Mouse (Mus musculus) neural tube, embryonic 13.5 days (tissue): ENCODE results near the gene Suv39h1. TPM values are rescaled to one million over a fixed set of nuclear protein-coding genes. Genes with fewer than 3 reads are reported as not detected.
"Not testable (repeated sequence)": the region's sequence is repeated elsewhere in the genome, so short reads cannot be mapped to it uniquely, and the experiment has no call there.

ENCODE experiments used
- ATAC-seq: fragments of 200-750 bp; cut with Nextera tagmentation; 2 replicates; pipeline ENCODE4 v1.8.0; 2017; ENCODE audit warnings: low read depth, mild to moderate bottlenecking, moderate TSS enrichment, moderate library complexity
- H3K27ac ChIP-seq: fragments of 300-500 bp; sonication (generic); replicated peaks from 2 replicates; pipeline ENCODE4 v1.5.1; 2015; ENCODE audit warnings: moderate library complexity, mild to moderate bottlenecking, inconsistent platforms
- H3K27me3 ChIP-seq: fragments of 300-500 bp; sonication (generic); 2 replicates; pipeline ENCODE4 v1.6.1; 2015; ENCODE audit warnings: mild to moderate bottlenecking, inconsistent platforms
- H3K36me3 ChIP-seq: fragments of 300-500 bp; sonication (generic); 2 replicates; pipeline ENCODE4 v1.6.1; 2015; ENCODE audit warnings: mild to moderate bottlenecking, inconsistent platforms
- H3K4me1 ChIP-seq: fragments of 300-500 bp; sonication (generic); replicated peaks from 2 replicates; pipeline ENCODE4 v1.6.1; 2015; ENCODE audit warnings: inconsistent platforms
- H3K4me2 ChIP-seq: fragments of 300-500 bp; sonication (generic); 2 replicates; pipeline ENCODE4 v1.6.1; 2015; ENCODE audit warnings: inconsistent platforms, mild to moderate bottlenecking, moderate library complexity
- H3K4me3 ChIP-seq: fragments of 300-500 bp; sonication (generic); 2 replicates; pipeline ENCODE4 v1.5.1; 2015; ENCODE audit warnings: mild to moderate bottlenecking, inconsistent platforms
- H3K9ac ChIP-seq: fragments of 300-500 bp; sonication (generic); 2 replicates; pipeline ENCODE4 v1.6.1; 2015; ENCODE audit warnings: moderate library complexity, mild to moderate bottlenecking, inconsistent platforms
- H3K9me3 ChIP-seq: fragments of 300-500 bp; sonication (generic); 2 replicates; pipeline ENCODE4 v1.6.1; 2016; ENCODE audit warnings: inconsistent platforms
- WGBS: fragments of 180-500 bp; shearing (Covaris S2); methylation state at CpG from one replicate; pipeline ENCODE4 v1.1.7; 2015; 5-methylcytosine and 5-hydroxymethylcytosine counted together
- polyA plus RNA-seq: library from polyadenylated mRNA; unstranded; fragments of >200 nt; fragmentation: Nextera tagmentation; extraction: Ambion mirVana; gene quantifications from 2 replicates; pipeline ENCODE4 v1.2.1, GENCODE M21; 2015

Gene Suv39h1
- 39.5 and 39.8 TPM in 2 replicates for polyA plus RNA-seq

GRCm38 (mm10) chrX:8074430-8075014 is at the start of gene Suv39h1:
Gene Suv39h1, minus strand, starts transcription at chrX:8074760.
- Histone ChIP-seq H3K9ac (peak within 1 kb of the TSS; percentile 72), H3K9me3 (no peaks in the 10 kb centered on the region), H3K27ac (peak within 1 kb of the TSS; percentile 87), H3K4me3 (peak within 1 kb of the TSS; percentile 56), H3K4me1 (peaks cover 13% of the 10 kb centered on the region; the same call in 1 of the 2 replicates), H3K4me2 (peak within 1 kb of the TSS; percentile 59), H3K36me3 (peaks cover 11% of the 10 kb centered on the region; the same call in 1 of the 2 replicates), H3K27me3 (no peaks in the 10 kb centered on the region)
- WGBS, result 22% methylated on average over 35 of the region's 46 CpGs
- ATAC-seq, result peak; percentile 98

- no peaks in the 10 kb centered on the region for H3K9me3 ChIP-seq
- H3K27ac ChIP-seq, result no peak overlapping the region
- H3K27me3 ChIP-seq, result no peaks in the 10 kb centered on the region
- H3K9ac ChIP-seq, result no peak overlapping the region
- no peaks in the 10 kb centered on the region for H3K4me1 ChIP-seq
- H3K4me3 ChIP-seq, result no peak overlapping the region
- WGBS, result 90% methylated on average over 6 of the region's 6 CpGs
- no peak overlapping the region for H3K4me2 ChIP-seq
- peaks cover 38% of the 10 kb centered on the region for H3K36me3 ChIP-seq
- ATAC-seq, result no peak
Observed at GRCm38 (mm10) chrX:8123821-8124470, 49.4 kb upstream of the Suv39h1 start.

GRCm38 (mm10) chrX:8117264-8117663 is 42.7 kb upstream of the Suv39h1 start:
- H3K4me1 ChIP-seq, result no peaks in the 10 kb centered on the region
- H3K9me3 ChIP-seq, result no peaks in the 10 kb centered on the region
- ATAC-seq, result no peak
- no peak overlapping the region for H3K9ac ChIP-seq
- no peak overlapping the region for H3K4me3 ChIP-seq
- H3K4me2 ChIP-seq, result no peak overlapping the region
- H3K27me3 ChIP-seq, result no peaks in the 10 kb centered on the region
- no peak overlapping the region for H3K27ac ChIP-seq
- no peaks in the 10 kb centered on the region for H3K36me3 ChIP-seq

- Histone ChIP-seq H3K4me3 (no peak overlapping the region), H3K36me3 (no peaks in the 10 kb centered on the region), H3K27ac (no peak overlapping the region), H3K9me3 (no peaks in the 10 kb centered on the region), H3K4me2 (no peak overlapping the region), H3K9ac (no peak overlapping the region), H3K27me3 (no peaks in the 10 kb centered on the region), H3K4me1 (no peaks in the 10 kb centered on the region)
- 83% methylated on average over 4 of the region's 4 CpGs for WGBS
- no peak for ATAC-seq
Observed at GRCm38 (mm10) chrX:8115275-8115674, 40.7 kb upstream of the Suv39h1 start.

GRCm38 (mm10) chrX:8105019-8105418 is 30.5 kb upstream of the Suv39h1 start:
- H3K9ac ChIP-seq, result no peak overlapping the region
- H3K9me3 ChIP-seq, result no peaks in the 10 kb centered on the region
- no peak overlapping the region for H3K4me2 ChIP-seq
- no peak for ATAC-seq
- no peak overlapping the region for H3K27ac ChIP-seq
- 89% methylated on average over 3 of the region's 3 CpGs for WGBS
- no peak overlapping the region for H3K4me3 ChIP-seq
- H3K27me3 ChIP-seq, result no peaks in the 10 kb centered on the region
- no peaks in the 10 kb centered on the region for H3K36me3 ChIP-seq
- peaks cover 5% of the 10 kb centered on the region; the same call in 1 of the 2 replicates for H3K4me1 ChIP-seq

DNA sequence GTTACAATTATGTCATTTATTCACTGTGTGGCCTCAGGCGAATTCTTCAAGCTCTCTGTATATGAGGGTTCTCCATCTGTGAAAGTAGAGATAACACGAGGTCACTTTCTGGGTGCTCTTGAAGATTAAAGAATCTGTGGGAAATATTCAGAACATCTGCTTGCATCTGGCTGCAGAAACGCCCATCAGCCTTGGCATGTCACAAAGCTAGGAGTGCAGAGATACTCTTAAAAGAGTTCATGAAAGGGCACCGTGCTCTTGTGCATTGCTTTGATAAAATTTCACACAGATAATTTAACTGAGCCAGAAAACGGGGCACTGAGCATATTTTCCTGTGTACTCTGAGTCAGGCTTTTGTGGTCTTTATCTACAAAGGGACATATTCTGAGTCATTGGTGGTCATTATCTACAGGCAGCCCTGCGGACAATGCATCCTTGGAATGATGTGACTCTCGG is 27.7 kb upstream of the Suv39h1 start:
- ATAC-seq, result no peak
- Histone ChIP-seq H3K4me1 (peaks cover 5% of the 10 kb centered on the region; the same call in 1 of the 2 replicates), H3K9ac (no peak overlapping the region)

GRCm38 (mm10) chrX:8101017-8101416 is 26.5 kb upstream of the Suv39h1 start:
- no peaks in the 10 kb centered on the region for H3K9me3 ChIP-seq
- no peaks in the 10 kb centered on the region for H3K27me3 ChIP-seq
- peak overlapping the region; percentile 88 for H3K27ac ChIP-seq
- H3K4me3 ChIP-seq, result no peak overlapping the region
- ATAC-seq, result peak; percentile 63
- 0 out of 2 replicates have a peak overlapping the region, but pooled peaks have one; percentile 3 for H3K4me2 ChIP-seq
- no peaks in the 10 kb centered on the region for H3K36me3 ChIP-seq
- no peak overlapping the region for H3K9ac ChIP-seq
- peaks cover 5% of the 10 kb centered on the region; the same call in 1 of the 2 replicates for H3K4me1 ChIP-seq
- 27% methylated on average over 3 of the region's 3 CpGs for WGBS

More for the DNA sequence above, 27.7 kb upstream of the Suv39h1 start:
- no peak overlapping the region for H3K4me2 ChIP-seq
- no peak overlapping the region for H3K4me3 ChIP-seq
- WGBS, result 75% methylated on average over 7 of the region's 7 CpGs
- H3K36me3 ChIP-seq, result no peaks in the 10 kb centered on the region
- no peaks in the 10 kb centered on the region for H3K27me3 ChIP-seq
- no peaks in the 10 kb centered on the region for H3K9me3 ChIP-seq
- no peak overlapping the region for H3K27ac ChIP-seq

- Histone ChIP-seq H3K4me2 (no peak overlapping the region), H3K27ac (no peak overlapping the region), H3K4me1 (peaks cover 5% of the 10 kb centered on the region; the same call in 1 of the 2 replicates), H3K4me3 (no peak overlapping the region), H3K36me3 (no peaks in the 10 kb centered on the region), H3K9ac (no peak overlapping the region), H3K9me3 (no peaks in the 10 kb centered on the region), H3K27me3 (no peaks in the 10 kb centered on the region)
- WGBS, result 57% methylated on average over 4 of the region's 4 CpGs
- ATAC-seq, result no peak
Observed at GRCm38 (mm10) chrX:8099435-8099834, 24.9 kb upstream of the Suv39h1 start.

GRCm38 (mm10) chrX:8096787-8097242 is 22.3 kb upstream of the Suv39h1 start:
- H3K9me3 ChIP-seq, result no peaks in the 10 kb centered on the region
- peak overlapping the region; percentile 49 for H3K4me2 ChIP-seq
- peak; percentile 94 for ATAC-seq
- H3K27me3 ChIP-seq, result no peaks in the 10 kb centered on the region
- H3K4me1 ChIP-seq, result peaks cover 5% of the 10 kb centered on the region; the same call in 1 of the 2 replicates
- 0 out of 2 replicates have a peak overlapping the region, but pooled peaks have one; percentile 34 for H3K9ac ChIP-seq
- H3K36me3 ChIP-seq, result no peaks in the 10 kb centered on the region
- 0 out of 2 replicates have a peak overlapping the region, but pooled peaks have one; percentile 42 for H3K27ac ChIP-seq
- WGBS, result 14% methylated on average over 19 of the region's 19 CpGs
- H3K4me3 ChIP-seq, result peak overlapping the region; percentile 22

- Histone ChIP-seq H3K4me3 (peak overlapping the region; percentile 27), H3K4me2 (peak overlapping the region; percentile 51), H3K27ac (0 out of 2 replicates have a peak overlapping the region, but pooled peaks have one; percentile 46), H3K9ac (peak overlapping the region; percentile 31; the same call in 1 of the 2 replicates)
- peak; percentile 89 for ATAC-seq
- not testable (repeated sequence) for H3K27me3 ChIP-seq, H3K4me1 ChIP-seq, H3K9me3 ChIP-seq, H3K36me3 ChIP-seq
- 11% methylated on average over 20 of the region's 48 CpGs for WGBS
Observed at GRCm38 (mm10) chrX:8096068-8096786, 21.7 kb upstream of the Suv39h1 start.

GRCm38 (mm10) chrX:8095546-8095945 is 21.0 kb upstream of the Suv39h1 start:
- H3K4me2 ChIP-seq, result peak overlapping the region; percentile 51
- 91% methylated on average over 10 of the region's 10 CpGs for WGBS
- H3K36me3 ChIP-seq, result no peaks in the 10 kb centered on the region
- peak overlapping the region; percentile 27 for H3K4me3 ChIP-seq
- H3K9ac ChIP-seq, result 0 out of 2 replicates have a peak overlapping the region, but pooled peaks have one; percentile 31
- no peak for ATAC-seq
- 0 out of 2 replicates have a peak overlapping the region, but pooled peaks have one; percentile 46 for H3K27ac ChIP-seq
- peaks cover 2% of the 10 kb centered on the region; the same call in 1 of the 2 replicates for H3K4me1 ChIP-seq
- no peaks in the 10 kb centered on the region for H3K9me3 ChIP-seq
- no peaks in the 10 kb centered on the region for H3K27me3 ChIP-seq

DNA sequence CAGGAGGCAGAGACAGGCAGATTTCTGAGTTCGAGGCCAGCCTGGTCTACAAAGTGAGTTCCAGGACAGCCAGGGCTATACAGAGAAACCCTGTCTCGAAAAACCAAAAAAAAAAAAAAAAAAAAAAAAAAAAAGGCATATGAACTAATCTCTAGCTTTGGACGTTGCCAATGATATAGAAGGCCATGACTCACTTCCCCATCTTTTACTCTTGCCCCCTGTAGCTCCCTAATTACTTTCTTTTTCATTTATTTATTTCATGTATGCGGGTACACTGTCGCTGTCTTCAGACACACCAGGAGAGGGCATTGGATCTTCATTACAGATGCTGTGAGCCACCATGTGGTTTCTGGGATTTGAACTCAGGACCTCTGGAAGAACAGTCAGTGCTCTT is 16.4 kb upstream of the Suv39h1 start:
- not testable (repeated sequence) for H3K4me2 ChIP-seq, H3K27me3 ChIP-seq, H3K4me3 ChIP-seq, H3K27ac ChIP-seq, H3K9me3 ChIP-seq, ATAC-seq, H3K9ac ChIP-seq, H3K4me1 ChIP-seq, H3K36me3 ChIP-seq
- WGBS, result 83% methylated on average over 4 of the region's 5 CpGs
